Mouse (Mus musculus) retina, postnatal 1 day (tissue): ENCODE results near the gene Klhdc4.

Experiments
- DNase-seq: peaks from one replicate; pipeline ENCODE4 v3.0.0-alpha.2; 2012

Gene Klhdc4

GRCm38 (mm10) chr8:121829048-121829776 lies at the start of gene Klhdc4:
TSS of gene Klhdc4 (minus strand) at chr8:121829569.
- DNase-seq: peak; percentile 96

DNA sequence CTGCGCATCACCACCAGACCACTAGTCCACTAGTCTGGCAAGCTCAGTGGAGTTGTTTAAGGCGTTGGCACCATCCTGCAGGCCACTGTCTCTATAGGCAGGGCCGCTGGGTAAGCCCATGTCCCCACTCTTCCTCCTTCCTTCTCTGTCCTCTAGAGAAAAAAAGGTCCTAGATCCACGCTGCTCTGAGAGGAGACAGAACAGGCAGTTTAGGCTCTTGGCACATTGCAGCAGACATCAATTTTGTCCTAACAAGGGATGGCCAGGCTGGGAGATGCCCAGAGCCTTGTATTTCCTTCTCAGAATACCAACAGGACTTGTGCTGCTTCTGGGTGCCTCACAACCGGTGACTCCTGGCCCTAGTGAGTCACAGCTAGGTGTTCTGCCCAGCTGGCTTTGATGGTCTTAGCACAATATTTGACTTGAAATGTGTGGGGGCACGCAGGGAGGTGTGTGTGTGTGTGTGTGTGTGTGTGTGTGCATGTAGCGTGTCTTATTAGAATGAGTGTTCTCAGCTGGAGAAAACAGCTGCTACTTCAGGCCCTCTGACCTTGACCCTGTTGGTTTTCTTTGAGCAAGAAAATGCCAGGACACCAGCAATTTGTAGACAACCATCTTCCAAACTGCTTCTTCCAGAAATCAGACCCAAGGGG lies 48.6 kb upstream of the Klhdc4 start:
- no peak for DNase-seq

DNA sequence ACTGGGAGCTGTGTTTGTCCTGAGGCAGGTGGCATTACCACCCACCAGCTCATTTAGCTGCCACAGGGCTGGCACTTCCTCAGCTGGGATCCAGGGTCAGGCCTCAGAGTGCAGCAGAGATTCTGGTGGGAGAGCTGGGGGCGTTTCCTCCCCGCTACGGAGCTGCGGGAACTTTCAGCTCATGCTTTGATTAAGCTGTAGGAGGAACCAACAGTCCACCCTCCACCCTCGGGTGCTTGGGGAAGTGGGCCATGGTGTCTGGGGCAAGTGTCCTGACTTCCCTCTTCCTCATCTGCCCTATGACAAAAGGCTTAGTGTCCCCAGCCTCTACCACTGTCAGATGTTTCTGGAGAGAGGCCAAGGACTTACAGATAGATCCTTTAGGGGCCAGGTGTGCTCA lies 47.8 kb upstream of the Klhdc4 start:
- DNase-seq: no peak

GRCm38 (mm10) chr8:121875517-121875916 lies 46.1 kb upstream of the Klhdc4 start:
- DNase-seq: no peak

DNA sequence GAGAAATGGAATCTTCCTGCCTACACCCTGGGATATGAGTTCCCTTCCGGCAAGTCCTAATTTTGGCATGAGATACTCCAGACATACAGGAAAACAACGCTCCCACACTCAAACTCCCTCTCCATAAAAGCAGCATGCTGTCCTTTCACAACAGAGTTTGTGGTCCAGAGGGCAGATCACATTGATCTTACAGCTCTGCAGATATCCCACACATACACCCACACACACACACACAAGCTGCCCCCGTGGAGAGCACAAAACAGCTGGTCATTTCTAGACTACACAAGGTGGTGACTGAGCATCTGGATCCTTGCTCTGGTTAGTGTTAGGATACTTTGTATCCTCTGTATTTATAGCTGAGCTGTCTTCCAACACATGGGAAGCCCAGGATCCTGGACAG lies 45.7 kb upstream of the Klhdc4 start:
- no peak for DNase-seq

DNA sequence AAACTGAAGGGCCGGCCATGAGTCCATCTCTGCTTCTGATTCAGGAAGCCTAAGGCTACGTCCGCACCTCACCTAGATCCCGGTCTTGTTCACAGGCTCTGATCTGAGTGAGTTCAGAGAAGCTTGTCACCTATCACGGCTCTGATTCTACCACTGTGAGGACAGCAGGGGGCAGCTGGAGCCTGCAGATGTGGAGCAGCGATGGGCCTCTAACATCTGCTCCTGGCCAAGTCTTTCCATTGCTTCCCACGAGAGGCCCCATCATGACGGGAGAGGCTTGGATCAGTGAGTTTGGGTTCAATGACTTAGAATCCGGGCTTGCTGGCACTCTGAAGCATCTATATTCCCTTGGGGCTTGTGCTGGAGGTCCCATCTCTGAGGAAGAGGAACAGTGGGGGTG lies 44.7 kb upstream of the Klhdc4 start:
- no peak for DNase-seq

GRCm38 (mm10) chr8:121871833-121872440 lies 42.6 kb upstream of the Klhdc4 start:
- DNase-seq: peak; percentile 59

DNA sequence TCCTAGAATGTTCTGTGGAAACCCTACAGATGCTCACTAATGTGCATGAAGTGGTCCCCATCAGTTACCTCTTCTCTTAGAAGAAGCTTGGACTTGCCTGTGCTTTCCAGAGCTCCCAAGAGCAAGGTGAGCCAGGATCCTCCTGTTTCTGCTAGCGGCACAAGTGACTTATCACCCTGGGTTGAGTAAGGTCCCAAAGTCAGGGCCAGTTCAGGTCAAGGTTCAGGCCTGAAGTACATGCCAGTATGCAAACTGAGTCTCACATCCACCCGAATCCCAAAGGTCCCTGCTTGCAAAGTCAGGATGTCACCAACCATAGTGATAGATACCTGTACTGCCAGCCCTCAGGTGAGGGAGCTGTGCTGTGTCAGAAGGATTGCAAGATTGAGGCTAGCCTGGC lies 40.8 kb upstream of the Klhdc4 start:
- no peak for DNase-seq

- DNase-seq: peak; percentile 87
These were observed 39.5 kb upstream of the Klhdc4 start for GRCm38 (mm10) chr8:121868896-121869295.

- DNase-seq: no peak
These were observed 38.8 kb upstream of the Klhdc4 start for GRCm38 (mm10) chr8:121868196-121868595.

DNA sequence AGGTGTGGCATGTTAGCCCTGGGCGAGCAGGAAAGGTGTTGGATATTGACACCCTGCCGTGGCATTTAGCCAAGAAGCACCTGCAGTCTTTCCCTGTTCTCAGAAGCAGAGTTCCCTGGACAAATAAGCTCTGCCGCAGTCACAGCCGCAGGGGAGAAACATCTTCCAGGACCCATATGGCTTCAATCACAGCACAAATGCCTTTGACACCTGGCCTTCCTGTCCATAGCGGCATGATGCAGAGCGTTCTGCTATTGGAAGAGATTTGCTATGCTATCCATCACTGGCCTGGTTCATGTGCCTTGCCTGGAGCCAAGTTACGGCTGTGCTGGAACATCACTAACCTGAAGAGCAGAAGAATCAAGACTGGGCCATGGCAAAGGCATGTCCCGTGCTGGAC lies 36.0 kb upstream of the Klhdc4 start:
- DNase-seq: no peak

DNA sequence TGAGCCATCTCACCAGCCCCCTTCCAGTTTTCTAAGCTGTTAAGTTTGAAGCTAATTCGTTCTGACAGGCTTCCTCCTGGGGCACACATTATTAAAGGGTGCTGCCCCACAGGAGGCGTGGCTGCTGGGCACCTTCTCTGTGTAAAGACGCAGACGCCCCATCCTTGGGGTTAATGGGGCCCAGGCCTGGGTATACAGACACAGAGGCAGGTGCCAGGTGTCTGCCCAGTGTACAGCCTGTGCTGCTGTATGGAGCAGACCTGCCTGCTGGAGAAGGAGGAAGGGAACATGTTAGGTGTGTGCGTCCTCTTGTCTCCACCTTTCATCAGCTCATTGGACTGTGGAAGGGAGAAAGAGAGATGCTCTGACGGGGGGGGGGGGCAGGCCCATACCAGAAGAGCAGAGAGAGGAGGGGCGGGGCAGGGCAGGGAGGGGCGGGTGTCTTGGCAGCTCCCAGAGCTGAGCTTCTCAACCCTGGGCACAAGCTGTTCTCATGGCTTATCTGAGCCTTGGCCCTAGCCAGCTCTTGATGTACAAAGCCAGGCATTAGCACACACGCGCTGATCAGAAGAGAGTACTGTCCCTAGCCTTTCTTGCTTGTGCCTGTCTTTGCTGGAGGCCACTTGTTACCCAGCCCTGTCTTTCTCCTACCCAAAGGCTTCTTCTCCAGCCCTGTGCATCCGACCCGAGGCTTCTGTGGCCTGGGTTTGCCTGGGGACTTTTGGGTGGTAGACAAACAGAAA lies 32.6 kb upstream of the Klhdc4 start:
- peak; percentile 88 for DNase-seq

DNA sequence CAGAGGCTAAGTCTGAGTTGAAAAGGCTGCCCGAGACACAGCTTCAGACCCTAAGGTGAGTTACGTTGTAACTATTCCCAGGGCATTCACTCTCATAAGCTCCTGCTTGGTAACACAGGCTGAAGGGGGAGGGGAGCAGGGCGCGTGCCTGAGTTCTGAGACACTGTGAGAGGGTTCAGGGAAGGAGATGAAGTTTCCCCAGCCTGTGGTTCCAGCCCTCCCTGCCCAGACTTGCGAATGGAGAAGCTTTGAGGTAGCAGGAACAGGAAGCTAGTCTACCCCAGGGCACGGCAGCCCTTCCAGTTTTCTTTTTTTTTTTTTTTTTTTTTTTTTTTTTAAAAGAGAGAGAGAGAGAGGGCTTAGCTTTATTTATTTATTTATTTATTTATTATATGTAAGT lies 31.9 kb upstream of the Klhdc4 start:
- DNase-seq: no peak

DNA sequence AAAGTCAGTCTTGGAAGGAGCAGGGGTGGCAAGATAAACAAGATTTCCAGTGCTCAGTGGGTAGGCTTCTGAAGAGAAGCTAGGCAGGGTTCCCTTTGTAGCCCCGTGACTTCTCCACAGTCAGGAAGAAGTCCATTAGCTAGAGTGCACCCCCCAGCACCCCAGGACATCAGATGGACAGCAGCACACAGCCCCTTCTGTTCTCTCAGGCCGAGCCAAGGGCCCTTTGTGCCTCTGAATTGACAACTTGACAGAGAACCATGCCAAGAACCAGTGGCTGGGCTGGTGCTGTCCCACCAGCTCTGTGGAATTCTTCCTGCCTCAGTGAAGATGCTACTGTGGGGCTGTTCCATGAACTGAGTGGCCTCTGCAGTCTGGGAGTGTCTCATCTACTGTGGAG lies 28.4 kb upstream of the Klhdc4 start:
- DNase-seq: no peak

- peak; percentile 64 for DNase-seq
These were observed 28.0 kb upstream of the Klhdc4 start for GRCm38 (mm10) chr8:121857331-121857730.

- DNase-seq: no peak
These were observed 26.8 kb upstream of the Klhdc4 start for GRCm38 (mm10) chr8:121856071-121856746.

DNA sequence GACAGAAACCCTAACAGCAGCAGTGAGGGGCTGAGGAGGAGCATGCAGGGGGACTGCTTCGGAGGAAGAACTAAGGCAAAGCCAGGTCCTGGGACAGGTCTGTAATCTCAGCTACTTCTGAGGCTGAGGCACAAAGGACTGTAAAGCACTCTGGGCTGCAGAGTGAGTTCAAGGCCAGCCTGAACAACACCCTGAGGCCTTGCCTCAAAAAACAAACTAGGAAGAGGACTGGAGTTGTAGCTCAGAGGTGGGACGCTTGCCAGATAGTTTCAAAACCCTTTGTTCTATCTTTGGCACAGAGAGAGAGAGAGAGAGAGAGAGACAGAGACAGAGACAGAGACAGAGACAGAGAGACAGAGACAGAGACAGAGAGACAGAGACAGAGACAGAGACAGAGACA lies 24.2 kb upstream of the Klhdc4 start:
- DNase-seq: no peak

DNA sequence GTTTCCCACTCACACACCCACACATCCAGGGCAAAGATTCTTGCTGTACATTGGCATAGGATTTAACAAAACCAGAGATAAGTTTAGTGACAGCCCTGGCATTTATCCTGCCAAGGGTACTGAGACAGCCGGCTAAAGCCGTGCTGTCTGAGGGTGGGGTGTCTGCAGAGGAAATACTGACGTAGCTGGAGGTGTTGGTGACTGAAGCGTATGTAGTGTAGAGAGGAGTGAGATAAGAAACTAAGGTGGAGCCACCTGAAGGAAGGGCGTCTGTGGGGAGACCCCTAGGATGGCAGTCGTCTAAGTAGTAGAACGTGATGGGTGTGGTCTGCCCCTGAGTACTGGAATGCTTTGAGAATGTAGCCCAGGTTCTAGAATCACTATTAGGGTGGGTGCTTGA lies 23.1 kb upstream of the Klhdc4 start:
- DNase-seq: no peak

GRCm38 (mm10) chr8:121851716-121852115 lies 22.3 kb upstream of the Klhdc4 start:
- DNase-seq: no peak

GRCm38 (mm10) chr8:121850821-121851470 lies 21.6 kb upstream of the Klhdc4 start:
- peak; percentile 96 for DNase-seq

DNA sequence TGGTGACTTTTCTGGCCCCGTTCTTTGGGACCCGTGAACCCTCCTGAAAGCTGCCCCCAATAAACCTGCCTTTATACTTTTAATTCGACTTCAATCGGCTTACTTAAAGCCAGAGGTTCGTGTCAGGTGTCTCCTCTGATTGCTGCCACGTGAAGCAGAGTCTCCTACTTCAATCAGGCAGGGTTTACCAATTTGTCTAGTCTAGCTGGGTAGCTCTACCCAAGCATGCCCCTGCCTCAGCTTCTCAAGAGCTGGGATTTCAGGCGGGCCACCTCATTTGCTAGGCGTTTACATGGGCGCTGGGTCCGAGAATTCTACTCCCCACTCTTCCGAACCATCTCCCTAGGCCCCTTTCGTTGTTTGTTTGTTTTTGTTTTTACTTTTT lies 21.1 kb upstream of the Klhdc4 start:
- no peak for DNase-seq

- DNase-seq: peak; percentile 80
These were observed 20.6 kb upstream of the Klhdc4 start for GRCm38 (mm10) chr8:121850018-121850417.
